Mouse (Mus musculus) kidney, adult 2 months (tissue): ENCODE data around the gene Ccnd2. TPM values are rescaled to one million over a fixed set of nuclear protein-coding genes. Genes with fewer than 3 reads are reported as not detected.

ENCODE experiments used
- DNase-seq: peaks from one replicate; pipeline ENCODE4 v3.0.0; 2021
- H3K27ac ChIP-seq: fragments of 200-500 bp; 2 replicates; pipeline ENCODE4 v1.5.1; 2012; ENCODE audit warnings: low read depth, low read length, control low read depth, inconsistent platforms; ENCODE audit not compliant: insufficient read depth
- H3K27me3 ChIP-seq: fragments of 200-500 bp; replicated peaks from 2 replicates; pipeline ENCODE4 v1.6.1; 2012; ENCODE audit warnings: mild to moderate bottlenecking, moderate library complexity, low read length, inconsistent platforms; ENCODE audit not compliant: control insufficient read depth, insufficient read depth
- H3K36me3 ChIP-seq: fragments of 200-500 bp; 2 replicates; pipeline ENCODE4 v1.6.1; 2012; ENCODE audit warnings: mild to moderate bottlenecking, moderate library complexity, low read length, inconsistent platforms; ENCODE audit not compliant: control insufficient read depth, insufficient read depth
- H3K4me1 ChIP-seq: fragments of 200-500 bp; 2 replicates; pipeline ENCODE4 v1.6.1; 2011; ENCODE audit warnings: low read length; ENCODE audit not compliant: control insufficient read depth, insufficient read depth
- H3K4me3 ChIP-seq: fragments of 200-500 bp; 2 replicates; pipeline ENCODE4 v1.5.1; 2011; ENCODE audit warnings: mild to moderate bottlenecking, low read depth, low read length, control low read depth; ENCODE audit not compliant: insufficient read depth
- CTCF ChIP-seq: fragments of 200-500 bp; conservative IDR thresholded peaks from 2 replicates; pipeline ENCODE4 v1.5.1; 2011; ENCODE audit warnings: low read depth, mild to moderate bottlenecking, control low read depth, low read length, moderate library complexity, mixed read lengths; ENCODE audit not compliant: insufficient read depth, insufficient read length
- POLR2A ChIP-seq: fragments of 200-500 bp; IDR thresholded peaks from one replicate; pipeline ENCODE4 v1.6.1; 2011; ENCODE audit warnings: low read depth, low read length, control low read depth
- WGBS: fragments of 180-500 bp; shearing (Covaris S2); methylation state at CpG from one replicate; pipeline ENCODE4 v1.1.7; 2018; 5-methylcytosine and 5-hydroxymethylcytosine counted together
- polyA plus RNA-seq: library from polyadenylated mRNA; depleted of rRNA; stranded (reverse); fragments of >200 nt; gene quantifications from 2 replicates; pipeline ENCODE4 v1.2.3, GENCODE M21; 2012

Ccnd2 gene
- polyA plus RNA-seq, 1 experiment = 27.7 TPM

DNA sequence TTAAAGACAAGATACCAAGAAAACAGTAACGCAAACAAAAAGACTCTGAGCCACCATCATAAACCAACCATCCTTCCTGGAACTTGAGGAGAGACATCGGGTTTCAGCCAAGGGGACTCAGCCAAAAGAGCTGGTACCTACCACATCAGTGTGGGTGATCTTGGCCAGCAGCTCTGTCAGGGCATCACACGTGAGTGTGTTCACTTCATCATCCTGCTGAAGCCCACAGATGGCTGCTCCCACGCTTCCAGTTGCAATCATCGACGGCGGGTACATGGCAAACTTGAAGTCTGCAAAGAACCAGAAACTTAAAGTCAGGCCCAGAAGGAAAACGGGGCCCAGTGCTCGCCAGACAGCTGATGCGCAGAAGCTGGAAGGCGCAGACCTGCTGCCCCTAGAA is 13.0 kb downstream of the Ccnd2 start:
- no peaks in the 10 kb centered on the region for H3K36me3 ChIP-seq
- no peak overlapping the region for H3K4me3 ChIP-seq
- H3K27me3 ChIP-seq = no peaks in the 10 kb centered on the region
- no peak overlapping the region for H3K27ac ChIP-seq
- TF ChIP-seq POLR2A (no peak), CTCF (no peak)
- H3K4me1 ChIP-seq = no peaks in the 10 kb centered on the region
- DNase-seq = no peak
- 88% methylated on average over 11 of the region's 11 CpGs for WGBS

DNA sequence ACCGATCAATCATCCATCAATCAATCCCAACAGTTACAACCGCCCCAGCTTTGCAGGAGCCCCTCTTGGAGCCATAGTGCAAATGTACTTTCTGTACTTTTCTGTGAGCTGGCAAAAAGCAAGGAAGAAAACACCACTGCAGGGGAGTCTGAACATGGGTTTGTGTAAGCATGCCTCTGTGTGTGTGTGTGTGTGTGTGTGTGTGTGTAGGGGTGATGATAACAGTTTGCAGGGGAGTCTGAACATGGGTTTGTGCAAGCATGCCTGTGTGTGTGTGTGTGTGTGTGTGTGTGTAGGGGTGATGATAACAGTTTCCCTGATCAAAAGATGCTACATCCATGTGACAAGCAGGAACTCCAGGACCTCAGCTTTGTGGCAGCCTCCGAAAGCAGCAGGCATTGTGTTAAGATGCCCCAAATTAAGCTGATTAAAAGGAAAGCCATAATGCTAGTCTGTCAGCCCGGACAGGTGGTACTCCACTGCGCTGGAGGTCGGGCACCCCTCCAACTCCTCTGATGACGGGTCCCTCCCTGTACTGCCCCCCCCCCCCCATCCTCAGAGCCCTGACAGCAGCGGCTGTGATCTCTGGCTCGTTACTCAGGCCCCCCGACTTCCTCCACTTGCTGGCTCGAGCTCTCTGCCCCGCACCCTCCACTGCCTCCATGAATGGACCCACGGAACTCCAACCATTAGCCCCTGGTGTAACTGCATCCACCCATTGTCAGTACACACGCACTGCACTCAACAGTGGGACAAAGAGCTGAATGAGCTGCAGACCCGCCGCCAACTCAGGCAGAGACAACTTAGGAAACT is 18.4 kb downstream of the Ccnd2 start:
- DNase-seq = no peak
- no peaks in the 10 kb centered on the region for H3K36me3 ChIP-seq

DNA sequence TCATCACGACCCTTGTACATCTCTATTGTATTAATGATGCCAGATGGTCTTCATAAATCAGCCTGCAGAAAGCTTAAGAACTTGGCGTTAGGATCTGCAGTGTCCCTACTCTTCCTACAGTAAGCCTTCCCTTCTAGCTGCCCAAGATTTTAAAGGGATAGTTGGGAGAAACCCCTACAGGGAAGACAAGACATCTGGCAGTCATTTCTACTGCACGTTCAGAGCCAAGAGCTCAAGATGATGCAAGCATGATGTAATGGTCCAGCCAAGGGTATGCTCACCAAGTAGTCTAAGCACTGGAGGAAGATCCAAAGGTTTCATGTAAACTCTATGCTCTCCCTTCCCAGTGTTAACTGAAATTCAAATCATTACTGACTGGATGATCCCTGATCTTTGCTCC is 19.3 kb downstream of the Ccnd2 start:
- TF ChIP-seq CTCF (no peak), POLR2A (no peak)
- H3K4me1 ChIP-seq = no peaks in the 10 kb centered on the region
- DNase-seq = no peak
- WGBS = 49% methylated on average over 3 of the region's 3 CpGs
- H3K36me3 ChIP-seq = no peaks in the 10 kb centered on the region
- H3K4me3 ChIP-seq = no peak overlapping the region
- H3K27me3 ChIP-seq = no peaks in the 10 kb centered on the region
- H3K27ac ChIP-seq = no peak overlapping the region

More for the DNA sequence above, 18.4 kb downstream of the Ccnd2 start:
- Histone ChIP-seq H3K4me1 (no peaks in the 10 kb centered on the region), H3K4me3 (no peak overlapping the region), H3K27me3 (no peaks in the 10 kb centered on the region), H3K27ac (no peak overlapping the region)
- 55% methylated on average over 16 of the region's 16 CpGs for WGBS
- TF ChIP-seq POLR2A (no peak), CTCF (no peak)

DNA sequence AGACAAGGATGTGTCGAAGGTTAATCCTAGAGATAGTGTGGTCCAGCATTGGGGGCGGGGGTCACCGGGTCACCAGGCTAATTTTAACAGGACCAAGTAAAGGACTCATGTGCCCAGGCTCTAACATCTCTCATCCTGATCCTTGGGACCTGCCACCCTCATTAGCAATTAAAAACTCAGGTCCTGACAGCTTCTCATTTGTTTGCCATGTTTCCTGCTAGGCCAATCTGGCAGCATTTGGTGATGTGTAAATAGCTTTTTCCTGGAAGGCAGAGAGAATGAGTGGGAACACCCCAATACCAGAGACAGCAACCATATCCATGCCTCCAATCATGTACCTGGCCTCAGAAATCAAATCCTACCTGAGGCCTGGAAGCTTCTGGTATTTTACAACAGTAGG is 20.0 kb downstream of the Ccnd2 start:
- H3K36me3 ChIP-seq = no peaks in the 10 kb centered on the region
- no peak for TF ChIP-seq CTCF
- TF ChIP-seq POLR2A = no peak
- no peaks in the 10 kb centered on the region for H3K27me3 ChIP-seq
- no peak overlapping the region for H3K27ac ChIP-seq
- no peaks in the 10 kb centered on the region for H3K4me1 ChIP-seq
- 84% methylated on average over 3 of the region's 3 CpGs for WGBS
- no peak overlapping the region for H3K4me3 ChIP-seq
- DNase-seq = no peak

DNA sequence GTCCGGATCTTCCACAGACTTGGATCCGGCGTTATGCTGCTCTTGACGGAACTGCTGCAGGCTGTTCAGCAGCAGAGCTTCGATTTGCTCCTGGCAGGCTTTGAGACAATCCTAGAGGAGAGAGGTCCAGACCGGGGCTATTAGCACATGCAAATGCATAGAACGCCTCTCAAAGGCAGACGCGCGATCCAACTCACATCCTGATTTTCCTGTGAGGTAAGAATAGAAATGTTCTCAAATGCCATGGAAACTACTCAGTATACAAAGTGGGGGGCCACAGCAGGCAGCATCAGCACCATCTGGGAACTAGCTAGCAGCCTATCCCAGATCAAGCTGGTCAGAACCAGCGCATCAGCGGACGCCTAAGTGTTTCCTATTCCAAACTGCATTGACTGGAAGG is 21.6 kb downstream of the Ccnd2 start:
- 83% methylated on average over 13 of the region's 13 CpGs for WGBS
- DNase-seq = no peak
- Histone ChIP-seq H3K36me3 (no peaks in the 10 kb centered on the region), H3K4me1 (no peaks in the 10 kb centered on the region), H3K4me3 (no peak overlapping the region), H3K27ac (no peak overlapping the region), H3K27me3 (no peaks in the 10 kb centered on the region)
- TF ChIP-seq CTCF (no peak), POLR2A (no peak)

DNA sequence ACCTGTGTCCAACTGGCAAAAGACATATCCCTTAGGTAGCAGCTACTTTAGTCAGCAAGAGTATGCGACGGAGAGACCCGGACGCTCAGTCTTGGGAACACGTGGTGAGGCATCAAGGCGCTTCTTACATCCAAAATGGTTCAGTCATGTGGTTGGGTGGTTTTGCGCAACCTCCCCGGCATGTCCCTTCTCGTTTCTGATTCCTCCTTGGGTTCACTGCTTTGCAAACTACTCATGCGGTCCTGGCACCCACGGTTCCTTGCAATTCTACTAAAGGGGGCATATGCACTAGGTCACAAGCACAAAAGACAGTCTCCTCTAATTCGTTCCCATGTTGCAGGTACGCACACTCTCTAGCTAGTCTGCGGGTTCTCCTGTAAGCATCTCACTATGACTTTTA is 22.3 kb downstream of the Ccnd2 start:
- H3K36me3 ChIP-seq = no peaks in the 10 kb centered on the region

DNA sequence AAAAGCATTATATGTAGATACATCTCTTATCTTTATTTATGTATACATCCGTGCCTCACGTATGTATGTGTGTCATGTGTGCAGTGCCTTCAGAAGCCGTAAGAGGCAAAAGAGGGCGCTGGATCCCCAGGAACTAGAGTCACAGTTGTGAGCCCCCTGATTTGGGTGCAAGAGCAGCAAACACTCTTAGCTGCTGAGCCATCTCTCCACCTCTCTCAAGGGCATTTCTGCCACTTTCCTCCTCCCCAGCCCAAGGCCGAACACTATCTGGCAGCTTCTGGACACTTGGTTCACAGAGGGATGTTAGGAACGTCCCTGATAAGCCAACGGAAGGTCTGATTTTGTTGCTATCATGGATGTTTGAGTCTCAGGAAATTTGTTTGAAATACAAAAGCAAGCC is 28.5 kb downstream of the Ccnd2 start:
- no peak for TF ChIP-seq POLR2A
- TF ChIP-seq CTCF = no peak
- 85% methylated on average over 7 of the region's 7 CpGs for WGBS
- H3K27ac ChIP-seq = no peak overlapping the region
- DNase-seq = no peak
- H3K4me1 ChIP-seq = no peaks in the 10 kb centered on the region
- H3K27me3 ChIP-seq = no peaks in the 10 kb centered on the region
- no peaks in the 10 kb centered on the region for H3K36me3 ChIP-seq
- H3K4me3 ChIP-seq = no peak overlapping the region

More for the DNA sequence above, 22.3 kb downstream of the Ccnd2 start:
- no peak for DNase-seq
- TF ChIP-seq CTCF (no peak), POLR2A (no peak)
- Histone ChIP-seq H3K4me3 (no peak overlapping the region), H3K27ac (no peak overlapping the region), H3K27me3 (no peaks in the 10 kb centered on the region), H3K4me1 (no peaks in the 10 kb centered on the region)
- 90% methylated on average over 14 of the region's 14 CpGs for WGBS
